Mouse (Mus musculus) T-helper 1 cell (primary cell): ENCODE results near the gene Rexo5.

ENCODE experiments used
- in situ Hi-C: fragments of 300-600 bp; cut with MboI, MseI; formaldehyde crosslinking; loops from one replicate; pipeline ENCODE4 v1.15.1; 2025; ENCODE audit warnings: high pct_unique_total_duplicates

Gene Rexo5

GRCm38 (mm10) chr7:119887887-119888286 is 94.1 kb downstream of the Rexo5 start:
- in situ Hi-C loops = no loop called here

- in situ Hi-C loops = loop anchor here (10.0 kb wide), 1 partner anchor 1687 kb away; no protein-coding TSS in a partner anchor
Measured at GRCm38 (mm10) chr7:119892198-119892597, 98.4 kb downstream of the Rexo5 start.

GRCm38 (mm10) chr7:119892742-119893141 is 98.9 kb downstream of the Rexo5 start:
- in situ Hi-C loops = loop anchor here (10.0 kb wide), 1 partner anchor 1688 kb away; no protein-coding TSS in a partner anchor

GRCm38 (mm10) chr7:119894818-119895544 is 101.2 kb downstream of the Rexo5 start:
- in situ Hi-C loops = loop anchor here (10.0 kb wide), 1 partner anchor 1690 kb away; no protein-coding TSS in a partner anchor

DNA sequence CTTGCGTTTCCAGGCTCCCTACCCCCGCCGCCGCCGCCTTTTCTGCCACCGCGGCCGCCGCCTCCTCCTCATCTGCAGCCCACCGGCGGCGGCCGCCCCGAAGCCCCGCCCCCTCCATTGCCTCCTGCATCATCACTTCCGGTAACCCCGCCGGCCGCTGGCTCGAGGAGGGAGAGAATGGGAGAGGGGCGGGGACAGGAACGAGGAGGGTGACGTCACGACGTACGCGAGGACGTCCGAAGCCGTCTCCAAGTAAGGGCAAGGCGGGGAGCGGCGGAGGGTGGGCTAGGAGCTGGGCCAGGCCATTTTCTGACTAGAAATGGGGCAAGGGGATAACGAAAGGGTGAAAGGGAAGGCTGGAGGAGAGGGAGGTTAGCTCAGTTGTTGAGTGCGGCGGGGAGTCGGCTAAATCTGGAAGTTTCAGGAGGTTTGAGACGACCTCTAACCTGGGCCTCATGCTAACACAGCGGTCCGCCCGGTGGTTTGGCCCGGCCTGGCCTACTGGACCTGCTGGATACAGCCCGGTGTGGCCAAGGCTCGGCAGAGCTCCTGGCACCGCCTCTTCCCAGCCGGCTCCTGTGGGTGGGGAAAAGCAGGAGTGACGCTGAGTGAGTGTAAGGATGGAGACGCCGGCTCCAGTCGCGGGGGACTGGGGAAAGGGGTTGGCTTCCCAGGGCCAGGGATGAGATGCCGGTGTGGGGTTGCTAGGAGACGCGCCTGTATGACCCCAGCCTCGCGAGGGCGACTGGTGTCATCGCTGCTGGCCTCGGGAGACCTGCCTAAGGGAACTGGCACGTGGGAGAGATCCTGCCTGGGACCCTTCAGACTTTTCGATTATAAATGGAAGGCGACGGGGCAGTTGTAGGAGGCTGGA is 102.1 kb downstream of the Rexo5 start, which contains the start of the genes Lyrm1 and Dcun1d3:
TSS of gene Lyrm1 (plus strand) at position 223 of the 874 bp plus-strand sequence.
TSS of gene Dcun1d3 (minus strand) at position 660 of the 874 bp plus-strand sequence.
- in situ Hi-C loops = loop anchor here (10.0 kb wide), 1 partner anchor 1691 kb away; no protein-coding TSS in a partner anchor

DNA sequence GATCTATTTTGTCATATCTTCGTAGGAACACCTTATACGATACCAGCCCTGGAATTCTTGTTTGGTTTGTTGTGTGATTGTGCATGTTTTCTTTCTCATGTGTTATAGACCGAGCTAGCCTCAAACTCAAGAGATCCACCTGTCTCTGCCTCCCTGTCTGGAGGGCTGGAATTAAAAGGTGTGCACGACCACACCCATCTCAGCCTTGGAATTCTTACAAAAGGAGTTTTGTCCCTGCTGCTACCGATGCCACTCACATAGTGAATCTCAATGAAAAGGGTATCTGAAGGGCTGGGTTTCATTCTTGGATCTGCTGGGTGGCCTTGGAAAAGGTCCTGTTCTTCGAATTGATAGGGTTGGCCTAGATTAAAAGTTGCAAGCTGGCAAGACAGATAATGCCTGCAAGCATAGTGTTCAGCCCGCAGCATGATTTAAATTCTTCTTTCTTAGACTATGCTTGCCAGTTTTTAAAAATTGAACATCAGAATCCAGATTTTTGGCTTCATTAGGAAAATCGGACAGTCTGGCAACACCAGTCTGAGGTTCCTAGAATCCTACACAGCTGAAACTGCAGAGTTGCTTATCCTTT is 103.8 kb downstream of the Rexo5 start:
- in situ Hi-C loops = loop anchor here (10.0 kb wide), 1 partner anchor 1693 kb away; no protein-coding TSS in a partner anchor

DNA sequence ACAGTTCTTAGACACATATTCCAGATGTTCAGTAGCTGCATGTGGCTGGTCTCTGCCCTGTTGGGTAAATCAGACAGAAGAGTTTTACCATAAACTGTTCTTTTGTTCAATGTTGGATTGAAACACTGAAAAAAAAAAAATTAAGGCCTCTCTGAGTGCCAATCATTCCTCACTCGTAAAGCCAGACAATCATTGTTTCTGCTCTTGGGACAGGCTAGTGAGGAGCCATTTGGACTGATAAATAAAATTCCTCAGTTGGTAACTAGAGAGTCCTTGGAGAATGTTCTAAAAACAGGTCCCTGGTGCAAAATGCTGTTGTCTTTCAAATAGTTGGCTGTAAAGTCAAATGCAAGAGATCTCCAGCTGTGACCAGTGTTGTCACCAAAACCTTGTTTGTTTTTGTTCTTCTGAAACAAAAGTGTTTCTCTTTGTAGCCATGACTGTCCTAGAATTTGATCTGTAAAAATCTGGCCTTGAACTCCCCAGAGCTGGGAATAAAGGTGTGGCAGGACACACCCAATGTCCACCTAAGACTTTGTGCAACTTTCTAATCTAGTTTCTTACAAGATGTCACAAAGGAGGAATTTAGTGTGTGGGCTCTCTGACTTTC is 104.5 kb downstream of the Rexo5 start:
- in situ Hi-C loops = loop anchor here (10.0 kb wide), 1 partner anchor 1694 kb away; no protein-coding TSS in a partner anchor
